ENCODE assay signal across 13 mouse cellular contexts in genomic region chrX:159909446-159910277, GRCm38 (mm10).
A peak's percentile ranks its signal among the peaks of the same experiment; 100 is the strongest.
DNase-seq lines count a peak whose midpoint lies in the region; ATAC-seq and TF ChIP-seq lines count a peak whose summit lies in the region.
"Had no signal": no experiment of that assay in that cellular context is flagged by ENCODE, and none has a peak within 500 bp of the region (broad histone marks: within the 10 kb centered on the region; RNA-seq: fewer than 3 reads in every experiment).

No protein-coding gene starts in this region.

- H3K4me2 ChIP-seq in stomach, embryonic 15.5 days: no peak overlapping the region
- no peak overlapping the region for H3K4me2 ChIP-seq in stomach, postnatal 0 days (replicated peaks; ENCODE audit: low read depth)
- no peak overlapping the region for H3K4me2 ChIP-seq in liver, embryonic 12.5 days
- H3K4me2 ChIP-seq in midbrain, embryonic 16.5 days (ENCODE audit: low read length): no peak overlapping the region
- H3K4me2 ChIP-seq: embryonic facial prominence, embryonic 15.5 days; lung, embryonic 15.5 days had no signal

- no peaks in the 10 kb centered on the region for H3K9me3 ChIP-seq in stomach, embryonic 15.5 days
- no peaks in the 10 kb centered on the region for H3K9me3 ChIP-seq in stomach, postnatal 0 days (ENCODE audit: control insufficient read depth, low read length)
- H3K9me3 ChIP-seq in liver, embryonic 12.5 days (replicated peaks): no peaks in the 10 kb centered on the region
- no peaks in the 10 kb centered on the region for H3K9me3 ChIP-seq in midbrain, embryonic 16.5 days (replicated peaks; ENCODE audit: control insufficient read depth, low read length, poor library complexity, severe bottlenecking)
- H3K9me3 ChIP-seq: embryonic facial prominence, embryonic 15.5 days; lung, embryonic 15.5 days had no signal

- H3K4me1 ChIP-seq in stomach, embryonic 15.5 days: no peaks in the 10 kb centered on the region
- H3K4me1 ChIP-seq in stomach, postnatal 0 days (replicated peaks; ENCODE audit: control insufficient read depth, insufficient read depth): no peaks in the 10 kb centered on the region
- peaks cover 7% of the 10 kb centered on the region; the same call in 1 of the 2 replicates for H3K4me1 ChIP-seq in liver, embryonic 12.5 days
- no peaks in the 10 kb centered on the region for H3K4me1 ChIP-seq in midbrain, embryonic 16.5 days (ENCODE audit: control insufficient read depth, insufficient read depth, low read length)
- H3K4me1 ChIP-seq: embryonic facial prominence, embryonic 15.5 days had no signal

- 64% methylated on average over 6 of the region's 6 CpGs for WGBS in stomach, embryonic 15.5 days
- 64% methylated on average over 6 of the region's 6 CpGs for WGBS in stomach, postnatal 0 days
- 44% methylated on average over 6 of the region's 6 CpGs for WGBS in liver, embryonic 12.5 days (ENCODE audit: insufficient replicate concordance)
- WGBS in midbrain, embryonic 16.5 days: 87% methylated on average over 6 of the region's 6 CpGs

- no peaks in the 10 kb centered on the region for H3K36me3 ChIP-seq in stomach, embryonic 15.5 days
- no peaks in the 10 kb centered on the region for H3K36me3 ChIP-seq in stomach, postnatal 0 days (ENCODE audit: control insufficient read depth, insufficient read depth, low read length)
- H3K36me3 ChIP-seq in liver, embryonic 12.5 days: no peaks in the 10 kb centered on the region
- H3K36me3 ChIP-seq in midbrain, embryonic 16.5 days (ENCODE audit: control insufficient read depth, insufficient read depth, low read length): no peaks in the 10 kb centered on the region
- H3K36me3 ChIP-seq: embryonic facial prominence, embryonic 15.5 days; lung, embryonic 15.5 days had no signal

- no peak for TF ChIP-seq CTCF in stomach, postnatal 0 days (IDR thresholded peaks at IDR 0.05; ENCODE audit: low read depth)

- no peak overlapping the region for H3K9ac ChIP-seq in stomach, embryonic 15.5 days
- H3K9ac ChIP-seq in stomach, postnatal 0 days (ENCODE audit: low read length): no peak overlapping the region
- H3K9ac ChIP-seq in liver, embryonic 12.5 days: no peak overlapping the region
- H3K9ac ChIP-seq in midbrain, embryonic 16.5 days (ENCODE audit: low read depth, low read length): no peak overlapping the region
- H3K9ac ChIP-seq: embryonic facial prominence, embryonic 15.5 days; lung, embryonic 15.5 days had no signal

- H3K4me3 ChIP-seq in stomach, embryonic 15.5 days (replicated peaks): no peak overlapping the region
- no peak overlapping the region for H3K4me3 ChIP-seq in stomach, postnatal 0 days (ENCODE audit: low read depth, low read length)
- no peak overlapping the region for H3K4me3 ChIP-seq in liver, embryonic 12.5 days
- no peak overlapping the region for H3K4me3 ChIP-seq in midbrain, embryonic 16.5 days (ENCODE audit: low read depth, low read length)
- H3K4me3 ChIP-seq: embryonic facial prominence, embryonic 15.5 days; layer of hippocampus, adult 2 months; lung, embryonic 15.5 days had no signal

- H3K27ac ChIP-seq in stomach, embryonic 15.5 days: peak overlapping the region; percentile 16; the same call in 1 of the 2 replicates
- H3K27ac ChIP-seq in stomach, postnatal 0 days (replicated peaks): no peak overlapping the region
- H3K27ac ChIP-seq in liver, embryonic 12.5 days: no peak overlapping the region
- no peak overlapping the region for H3K27ac ChIP-seq in midbrain, embryonic 16.5 days (ENCODE audit: low read length)
- H3K27ac ChIP-seq: embryonic facial prominence, embryonic 15.5 days; layer of hippocampus, adult 2 months; lung, embryonic 15.5 days had no signal

- no peak for TF ChIP-seq EP300 in stomach, postnatal 0 days (optimal IDR thresholded peaks at IDR 0.05)

- no peaks in the 10 kb centered on the region for H3K27me3 ChIP-seq in stomach, embryonic 15.5 days (replicated peaks)
- H3K27me3 ChIP-seq in stomach, postnatal 0 days (ENCODE audit: control insufficient read depth, insufficient read depth, low read length): no peaks in the 10 kb centered on the region
- H3K27me3 ChIP-seq in liver, embryonic 12.5 days (replicated peaks): peaks cover 13% of the 10 kb centered on the region
- no peaks in the 10 kb centered on the region; the same call in 1 of the 2 replicates for H3K27me3 ChIP-seq in midbrain, embryonic 16.5 days (ENCODE audit: control insufficient read depth, insufficient read depth, low read depth, low read length)
- H3K27me3 ChIP-seq: embryonic facial prominence, embryonic 15.5 days; lung, embryonic 15.5 days had no signal

- no peak for ATAC-seq in stomach, embryonic 15.5 days (ENCODE audit: insufficient read depth, low FRiP score, low read depth)
- ATAC-seq in stomach, postnatal 0 days (ENCODE audit: low FRiP score, low TSS enrichment): no peak
- ATAC-seq in common myeloid progenitor, adult 5-6 weeks (replicated peaks; ENCODE audit: low read depth, poor library complexity, severe bottlenecking): peak; percentile 80
- peak; percentile 85 for ATAC-seq in megakaryocyte progenitor cell, adult 5-6 weeks (replicated peaks; ENCODE audit: poor library complexity)
- ATAC-seq in liver, embryonic 12.5 days: no peak
- no peak for ATAC-seq in midbrain, embryonic 16.5 days
- ATAC-seq: intestine, postnatal 0 days had no signal

- peak; percentile 4 for DNase-seq in adrenal gland, postnatal 10 days
- DNase-seq in adrenal gland, adult 8-10 months: no peak
- DNase-seq in stomach, postnatal 0 days (ENCODE audit: low spot score): no peak
- DNase-seq: cerebellum, adult 9-11 months had no signal

Comparison
In these comparisons a context has a peak if more than half of its experiments do, and no peak if none do; other contexts are left out.
1. ATAC-seq: peak in common myeloid progenitor, adult 5-6 weeks (single experiment) and megakaryocyte progenitor cell, adult 5-6 weeks (single experiment); none in stomach, embryonic 15.5 days (single experiment), stomach, postnatal 0 days (single experiment), liver, embryonic 12.5 days (single experiment) and midbrain, embryonic 16.5 days (single experiment).